Mouse (Mus musculus): ENCODE measurements at regions not wholly inside any gene's neighbourhood (a gene's known extent, or its start where the extent isn't known, plus 50 kb on each side); places are given as distances from the start of the nearest gene placed in this dataset.
A peak's percentile ranks its signal among the peaks of the same experiment; 100 is the strongest.

DNA sequence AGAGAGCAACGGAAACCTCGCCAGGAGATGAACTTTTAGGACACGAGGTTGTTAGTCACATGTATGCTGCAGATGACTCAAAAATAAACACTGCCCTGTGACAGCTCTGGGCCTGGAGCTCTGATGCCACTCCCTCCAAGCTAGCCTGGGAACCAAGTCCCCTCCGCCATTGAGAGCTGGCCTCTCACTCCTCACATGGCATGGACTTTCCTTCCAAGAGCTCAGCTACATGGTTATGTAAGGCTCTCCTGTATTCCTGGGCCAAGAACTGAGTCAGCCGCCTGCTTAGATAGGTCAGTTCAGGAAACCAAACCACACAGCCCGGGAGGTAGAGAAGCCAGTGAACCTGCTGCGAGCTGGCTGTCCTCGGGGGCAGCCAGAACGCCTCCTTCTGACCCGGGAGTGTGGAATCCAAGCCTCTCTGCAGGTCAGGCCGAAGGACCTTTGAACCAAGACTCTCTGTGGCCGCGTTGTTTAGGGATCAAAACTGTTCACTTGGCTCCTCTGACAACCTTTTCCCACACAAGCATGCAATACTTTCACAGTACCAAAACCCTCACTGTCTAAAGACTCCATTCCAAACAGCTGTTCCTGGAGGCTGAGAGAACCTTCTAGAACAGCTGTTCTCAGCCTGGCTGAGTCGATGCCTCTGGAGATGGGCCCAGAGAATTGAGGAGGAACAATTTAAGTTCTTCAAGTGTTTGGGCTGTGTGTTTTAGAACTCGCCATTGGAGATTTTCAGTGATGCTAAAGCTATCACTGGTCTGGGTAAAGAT, 422.8 kb upstream of the Jarid2 start:
- DNase-seq: no peak

DNA sequence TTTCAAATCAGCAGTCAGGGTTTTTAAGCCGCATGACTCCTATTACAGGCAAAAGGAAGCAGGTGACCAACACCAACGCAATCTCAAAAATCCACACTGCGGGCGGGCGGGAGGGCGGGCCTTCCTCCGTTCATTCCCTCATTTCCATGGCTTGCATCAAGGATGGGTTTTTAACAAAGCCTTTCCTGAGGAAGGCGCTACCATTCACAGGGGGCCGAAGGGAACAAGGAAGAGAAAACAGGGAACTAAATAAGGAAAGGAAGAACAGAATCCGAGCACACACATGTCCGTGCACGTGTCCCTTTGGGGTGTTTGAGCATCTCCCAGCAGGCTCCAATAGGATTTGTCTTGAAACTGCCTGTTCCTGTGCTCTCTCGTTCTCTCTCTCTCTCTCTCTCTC, 421.0 kb upstream of the Jarid2 start:
- no peak for DNase-seq

DNA sequence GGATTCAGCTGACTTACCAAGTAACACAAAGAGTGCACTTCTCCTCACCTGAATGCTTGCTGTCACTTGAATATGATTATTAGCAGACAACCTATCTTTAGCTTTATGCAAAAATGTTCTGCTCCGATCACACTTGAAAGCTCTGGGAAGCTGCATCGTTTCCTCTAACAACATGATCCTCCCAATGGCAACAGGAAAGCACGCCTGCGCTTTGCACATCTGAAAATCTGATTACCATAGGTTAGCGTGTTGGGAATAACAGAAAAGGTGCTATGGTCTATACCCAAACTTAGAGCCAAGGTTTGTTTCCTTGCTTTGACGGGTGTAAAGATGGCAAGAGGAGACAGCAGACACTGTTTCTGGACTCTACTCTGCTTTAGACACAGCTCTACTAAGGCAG, 417.0 kb upstream of the Jarid2 start:
- DNase-seq: no peak

DNA sequence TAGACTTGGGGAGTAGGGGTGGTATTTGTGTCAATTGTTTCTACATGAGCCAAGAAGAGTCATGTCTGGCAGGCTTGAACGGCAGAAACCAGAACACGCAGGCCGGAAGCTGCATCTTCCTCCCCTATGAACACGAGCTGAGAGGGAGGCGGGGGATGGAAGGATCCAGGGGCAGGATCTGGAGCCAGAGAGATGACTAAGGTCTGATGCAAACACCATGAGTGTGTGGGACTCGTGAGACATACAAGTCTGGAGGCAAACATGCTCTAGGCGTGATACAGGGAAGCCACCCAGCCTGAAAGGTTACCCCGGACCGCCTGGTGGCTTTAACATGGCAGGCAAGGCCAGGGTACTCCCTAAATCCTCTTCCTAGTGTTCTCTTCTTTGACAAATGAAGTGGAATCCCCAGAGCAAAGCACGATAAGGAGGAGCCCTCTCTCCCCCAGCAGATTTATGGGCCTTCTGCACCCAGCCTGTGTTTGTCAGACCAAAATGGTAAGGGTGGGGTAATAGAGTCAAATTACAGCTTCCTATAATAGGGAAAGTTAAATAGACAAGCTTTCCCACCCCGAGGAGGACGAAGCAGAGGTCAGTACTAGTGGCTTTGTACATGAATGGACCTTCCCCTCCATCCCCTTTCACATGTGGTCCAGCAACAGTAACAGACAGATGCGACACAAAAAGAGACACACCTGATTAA, 412.4 kb upstream of the Jarid2 start:
- no peak for DNase-seq

DNA sequence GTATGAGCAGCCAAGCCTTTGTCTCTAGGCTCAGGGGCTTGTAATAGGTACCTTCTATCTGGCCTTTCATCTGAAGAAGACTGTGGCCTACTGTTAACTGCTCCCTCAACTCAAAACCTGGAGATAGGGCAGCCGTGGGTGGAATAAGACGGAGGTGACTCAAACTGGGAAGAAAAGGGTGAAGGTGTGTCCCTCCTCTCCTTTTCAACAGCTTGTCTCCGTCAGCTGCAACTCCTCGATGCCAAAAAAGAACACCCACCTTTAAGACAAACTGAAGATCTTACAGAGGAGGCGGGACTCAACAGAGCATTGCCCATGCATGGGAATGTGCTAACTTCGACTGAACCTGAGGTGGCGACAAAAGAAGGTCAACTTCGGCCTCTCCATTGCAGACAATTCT, 411.7 kb upstream of the Jarid2 start:
- no peak for DNase-seq

DNA sequence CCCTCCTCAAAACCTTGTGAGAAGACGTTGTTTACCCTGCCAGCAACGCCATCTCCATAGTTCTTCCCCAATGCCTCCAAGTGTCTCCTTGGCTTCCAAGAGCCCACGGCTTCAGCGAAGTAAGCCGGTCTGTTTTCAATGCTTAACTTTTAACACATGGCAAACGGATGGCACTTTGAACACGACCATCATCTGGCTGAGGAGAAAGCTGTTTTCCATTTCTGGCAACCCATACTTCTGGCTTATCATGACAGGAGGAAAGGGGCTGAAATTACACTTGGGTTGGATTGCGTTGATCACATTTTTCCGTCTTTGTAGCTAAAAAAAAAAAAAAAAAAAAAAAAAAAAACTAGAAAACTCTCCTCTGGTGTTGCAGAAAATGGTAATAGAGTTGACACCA, 410.2 kb upstream of the Jarid2 start:
- DNase-seq: no peak

DNA sequence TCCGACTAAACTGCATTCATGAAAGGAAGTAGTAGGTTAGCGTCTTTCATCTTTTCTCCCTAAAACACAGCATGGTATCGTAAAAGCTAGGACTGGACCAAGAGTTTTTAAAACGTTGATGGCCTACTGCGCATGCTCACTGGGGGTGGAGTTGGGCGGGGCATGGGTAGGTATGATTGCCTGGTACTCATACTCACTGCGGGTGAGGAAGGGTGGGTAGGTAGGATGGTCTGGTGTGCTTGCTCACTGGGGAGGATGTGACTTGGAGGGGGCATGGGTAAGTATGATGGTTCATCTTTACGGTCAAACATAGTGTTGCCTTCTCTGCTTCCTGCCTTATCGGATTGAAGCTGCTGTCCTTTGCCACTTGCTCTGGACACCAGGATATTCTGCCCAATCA, 409.8 kb upstream of the Jarid2 start:
- no peak for DNase-seq

DNA sequence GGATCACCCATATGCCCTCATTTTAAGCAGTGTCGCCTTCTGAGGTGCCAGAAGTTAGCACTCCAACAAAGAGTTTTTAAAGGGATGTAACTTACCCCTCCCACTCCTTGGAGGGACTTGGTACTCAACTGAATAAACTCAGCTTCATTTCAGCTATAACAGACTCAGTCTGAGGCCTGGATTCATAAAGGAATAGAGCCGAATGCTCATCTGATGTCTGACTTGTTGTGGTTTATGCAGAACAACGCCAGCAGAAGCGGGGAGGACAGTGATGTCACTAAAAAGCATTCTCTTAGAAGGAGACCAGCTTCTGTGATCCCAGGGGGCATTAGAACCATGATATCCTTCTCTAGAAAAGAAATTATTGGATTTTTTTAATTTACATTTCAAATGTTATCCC, 409.0 kb upstream of the Jarid2 start:
- DNase-seq: no peak

DNA sequence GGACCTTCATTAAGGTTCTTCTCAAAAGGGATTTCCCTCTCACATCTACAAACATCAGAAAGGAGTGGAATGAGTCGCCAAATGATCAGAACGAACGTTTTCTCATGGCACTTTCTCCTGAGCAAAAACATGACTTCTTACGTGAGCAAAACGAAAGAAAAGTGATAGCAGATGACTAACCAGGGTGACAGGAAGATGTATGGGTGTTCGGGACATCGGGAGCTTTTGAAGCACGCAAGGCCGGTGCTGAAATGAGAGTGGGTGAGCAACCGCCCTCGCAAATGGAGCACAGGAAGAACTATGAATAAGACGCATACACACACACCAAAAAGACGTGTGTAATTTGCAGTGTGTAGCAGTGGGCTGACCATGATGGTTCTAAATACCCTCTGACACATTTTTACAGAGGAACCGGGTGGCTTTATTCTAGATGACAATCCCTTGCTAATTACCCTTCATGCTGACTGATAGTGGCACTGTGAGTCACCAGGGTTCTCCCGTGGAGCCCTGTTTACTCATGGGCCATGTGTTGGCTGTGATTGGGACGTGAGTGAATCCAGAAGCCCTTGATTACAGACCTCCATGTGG, 408.2 kb upstream of the Jarid2 start:
- no peak for DNase-seq

DNA sequence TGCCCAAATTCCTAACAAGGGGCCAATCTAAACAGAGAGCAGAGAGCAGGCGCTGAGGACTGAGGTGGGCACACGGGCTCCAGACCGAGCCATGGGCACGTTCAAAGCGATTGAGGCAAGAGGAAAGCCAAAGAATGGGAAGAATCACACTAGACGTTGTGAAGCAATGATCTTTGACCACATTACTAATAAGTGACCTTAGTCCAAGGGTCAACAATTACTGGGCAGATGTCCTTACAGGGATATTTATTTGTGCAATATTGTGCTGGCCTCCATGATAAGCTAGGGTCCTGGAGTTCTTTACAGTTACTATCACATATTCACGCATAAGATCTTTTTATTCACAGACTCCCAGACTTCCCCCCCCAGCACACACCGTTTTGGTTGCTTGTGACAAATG, 400.9 kb upstream of the Jarid2 start:
- DNase-seq: no peak

DNA sequence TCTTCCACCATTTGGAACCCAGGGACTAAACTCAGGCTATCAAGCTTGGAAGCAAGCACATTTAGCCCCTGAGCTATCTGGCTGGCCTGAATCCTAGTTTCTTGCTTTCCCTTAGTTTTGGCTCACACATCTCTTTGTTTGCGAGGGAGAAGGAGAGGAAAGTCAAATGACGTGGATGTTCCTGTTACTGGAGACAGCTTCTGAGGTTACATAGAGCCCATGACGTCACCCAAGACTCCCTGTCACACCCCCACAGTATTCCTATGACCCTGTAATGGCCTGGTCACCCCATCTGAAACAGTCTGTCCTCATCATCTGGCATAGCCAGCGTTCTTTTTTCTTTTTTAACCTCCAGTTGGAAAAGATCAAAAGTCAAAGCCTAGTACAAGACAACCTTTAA, 400.1 kb upstream of the Jarid2 start:
- DNase-seq: no peak

DNA sequence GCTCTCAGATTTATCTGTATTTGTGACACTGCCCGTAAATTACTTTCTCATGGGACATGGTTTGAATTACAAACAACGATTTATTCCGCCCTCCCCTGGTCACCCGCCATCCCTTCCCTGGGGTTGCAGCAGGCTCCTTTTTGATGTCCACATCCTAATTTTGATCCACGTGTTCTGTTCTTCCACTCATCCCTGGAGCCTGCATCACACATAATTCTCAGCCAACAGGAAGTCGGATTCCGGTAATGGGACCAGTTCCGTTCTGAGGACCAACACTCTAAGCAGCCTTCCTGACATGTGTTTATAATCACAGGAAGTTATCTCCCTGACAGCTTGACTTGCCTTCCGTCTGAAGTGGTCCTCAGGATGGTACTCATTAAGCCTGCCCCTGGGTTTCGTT, 399.6 kb upstream of the Jarid2 start:
- no peak for DNase-seq

DNA sequence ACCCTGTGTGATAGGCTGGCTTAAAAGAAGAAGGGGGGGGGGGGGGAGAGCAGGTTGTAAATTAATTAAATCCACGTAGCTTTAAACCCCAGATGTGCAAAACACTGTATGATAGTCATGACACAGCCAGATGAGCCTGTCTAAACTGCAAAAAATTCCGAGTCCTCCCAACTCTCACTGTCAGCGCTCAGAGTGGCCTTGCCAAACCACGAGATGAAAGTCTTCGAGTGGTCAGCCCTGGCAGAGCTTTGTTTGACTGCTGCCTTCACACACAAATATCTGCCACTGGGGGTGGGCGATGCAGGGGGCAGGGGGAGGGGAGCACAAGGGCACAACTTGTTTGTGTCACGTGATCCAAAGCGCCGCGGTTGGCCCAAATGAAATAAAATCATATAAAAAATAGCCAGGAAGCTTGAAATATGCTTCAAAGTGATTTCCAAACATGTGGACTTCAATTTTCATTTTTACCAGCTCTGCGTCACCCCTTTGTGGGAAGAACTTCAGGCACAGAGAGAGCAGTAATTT, 396.5 kb upstream of the Jarid2 start:
- no peak for DNase-seq

DNA sequence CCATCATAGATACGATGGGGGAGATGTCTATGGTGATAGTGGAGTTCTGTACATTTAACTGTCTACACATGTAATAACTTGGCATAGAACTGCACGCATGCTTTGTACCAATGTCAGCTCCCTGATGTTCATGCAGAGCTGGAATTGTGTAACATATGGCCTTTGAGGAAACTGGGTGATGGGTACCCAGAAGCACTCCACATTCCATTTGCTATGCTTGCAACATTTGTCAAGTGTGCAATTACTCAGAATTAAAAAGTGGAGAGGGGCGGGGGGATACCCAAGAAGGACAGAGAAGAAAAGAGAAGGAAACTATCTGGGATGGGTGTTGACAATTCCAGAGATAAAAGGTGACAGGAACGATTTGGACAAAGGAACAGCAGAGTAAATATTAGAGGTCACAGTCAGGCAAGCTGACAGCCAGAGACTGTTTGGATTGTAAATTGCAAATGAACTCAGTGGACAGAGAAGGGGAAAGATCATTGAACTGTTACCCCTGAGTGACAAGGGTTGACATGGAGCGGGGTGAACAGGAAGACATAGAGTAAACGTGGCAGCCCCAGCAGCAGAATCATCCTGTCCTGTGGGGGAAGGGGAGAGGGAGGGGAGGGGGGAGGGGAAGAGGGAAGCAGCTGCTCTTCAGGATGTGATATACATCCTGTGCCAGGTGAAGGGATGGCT, 390.1 kb upstream of the Jarid2 start:
- peak; percentile 45 for DNase-seq

DNA sequence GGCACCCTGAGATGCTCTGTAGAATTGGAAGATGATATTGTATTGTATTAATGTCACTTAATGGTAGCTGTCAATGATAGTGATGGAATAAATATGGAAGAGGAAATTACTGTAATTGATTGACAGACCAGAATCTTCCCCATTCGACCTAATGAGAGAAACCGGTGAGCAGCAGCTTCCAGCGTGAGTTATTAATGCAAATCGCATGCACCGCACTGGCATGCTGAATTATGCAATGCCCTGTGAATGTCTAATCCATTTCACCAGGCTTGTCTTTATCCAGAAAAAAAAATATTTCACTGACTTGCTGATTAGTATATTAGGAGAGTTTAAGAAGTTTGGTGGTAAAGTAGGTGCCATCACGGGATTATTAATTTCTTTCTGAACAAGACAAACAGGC, 384.2 kb upstream of the Jarid2 start:
- DNase-seq: no peak

DNA sequence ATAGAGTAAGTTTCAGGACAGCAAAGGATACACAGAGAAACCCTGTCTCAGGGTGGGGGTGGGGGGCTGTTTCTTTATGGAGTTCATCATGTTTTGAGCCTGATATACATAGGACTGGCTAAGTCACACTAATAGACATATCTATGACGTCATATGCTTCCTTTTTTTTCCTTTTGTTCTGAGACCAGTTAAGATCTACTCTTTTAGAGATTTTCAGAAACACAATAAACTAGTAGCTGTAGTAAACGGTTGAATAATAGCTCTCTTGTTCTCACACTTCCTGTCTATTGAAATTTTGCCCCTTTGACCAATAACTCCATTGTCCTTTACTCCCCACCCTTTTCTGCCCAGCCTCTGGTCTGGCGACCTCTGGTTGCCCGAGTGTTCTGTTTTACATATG, 382.6 kb upstream of the Jarid2 start:
- no peak for DNase-seq

DNA sequence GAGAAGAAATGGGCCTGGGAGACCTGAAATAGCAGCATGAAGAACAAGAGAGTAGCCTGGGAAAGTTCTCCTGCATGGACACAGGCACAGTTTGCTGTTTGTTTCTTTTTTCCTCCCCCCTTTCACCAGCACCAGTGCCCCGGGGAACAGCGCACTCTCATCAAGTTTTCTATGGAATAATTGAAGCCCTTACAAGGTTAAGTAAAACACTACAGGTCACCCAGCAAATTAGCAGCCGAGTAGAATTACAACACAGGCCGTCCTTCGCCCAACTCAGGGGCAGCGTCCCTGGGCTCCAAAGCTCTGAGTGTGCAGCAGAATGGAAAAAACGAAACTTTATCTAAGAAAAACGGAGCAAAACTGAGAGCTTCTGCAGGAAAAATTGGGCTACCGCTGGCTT, 381.6 kb upstream of the Jarid2 start:
- no peak for DNase-seq

DNA sequence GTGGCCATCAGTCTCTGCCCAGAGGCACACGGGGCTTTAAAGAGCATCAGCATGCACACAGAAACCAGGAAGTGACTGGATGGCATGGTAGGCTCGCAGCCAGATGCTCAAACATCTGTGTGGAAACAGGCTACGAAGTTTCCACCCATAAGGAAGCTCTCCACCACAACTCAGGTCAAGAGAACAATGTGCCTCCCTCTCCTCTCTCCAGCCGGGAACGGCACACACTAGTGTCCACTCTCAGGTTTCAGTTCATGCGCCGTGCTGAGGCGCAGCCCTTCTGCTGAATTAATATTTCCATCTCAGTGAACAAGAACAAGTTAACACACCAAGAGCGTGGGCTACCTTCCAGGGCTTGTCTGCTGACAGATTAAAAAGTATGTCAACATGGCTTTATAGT, 375.4 kb upstream of the Jarid2 start:
- DNase-seq: no peak

DNA sequence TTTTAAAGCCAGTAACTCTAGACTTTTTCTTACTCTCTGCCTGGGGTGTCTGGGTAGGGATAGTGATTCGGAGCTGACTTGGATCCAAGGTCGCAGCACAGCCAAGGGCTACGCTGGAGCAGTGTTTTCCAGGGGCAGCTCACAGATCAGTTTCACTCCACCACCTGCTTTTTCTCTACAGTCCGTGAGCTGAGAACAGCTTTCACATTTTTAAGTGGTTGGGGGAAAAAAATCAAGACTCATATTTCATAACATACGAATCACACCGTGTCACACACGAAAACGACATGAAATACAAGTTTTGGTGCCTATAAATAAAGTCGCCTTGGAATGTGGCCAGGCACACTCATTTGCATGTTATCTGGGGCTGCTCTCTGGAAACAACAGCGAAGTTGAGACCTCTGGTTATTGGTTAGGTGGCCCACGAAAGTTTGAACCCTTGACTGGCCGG, 373.5 kb upstream of the Jarid2 start:
- no peak for DNase-seq

DNA sequence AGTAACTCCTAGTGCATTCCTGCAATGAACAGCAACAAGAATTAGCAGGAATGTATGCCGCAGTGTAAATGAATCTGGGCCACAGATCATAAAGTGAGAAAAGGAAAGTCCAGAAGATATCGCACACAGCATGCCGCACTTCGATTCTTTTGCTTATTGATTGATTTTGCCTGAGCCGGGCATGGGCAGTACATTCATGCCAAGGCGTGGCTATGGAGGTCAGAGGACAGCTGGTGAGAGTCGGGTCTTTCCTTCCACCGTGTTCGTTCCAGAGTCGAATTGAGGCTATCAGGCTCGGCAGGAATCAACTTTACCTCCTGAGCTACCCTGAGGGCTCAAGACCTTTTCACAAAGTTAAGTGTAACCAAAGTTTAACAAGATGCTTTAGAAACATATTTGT, 372.3 kb upstream of the Jarid2 start:
- DNase-seq: no peak

DNA sequence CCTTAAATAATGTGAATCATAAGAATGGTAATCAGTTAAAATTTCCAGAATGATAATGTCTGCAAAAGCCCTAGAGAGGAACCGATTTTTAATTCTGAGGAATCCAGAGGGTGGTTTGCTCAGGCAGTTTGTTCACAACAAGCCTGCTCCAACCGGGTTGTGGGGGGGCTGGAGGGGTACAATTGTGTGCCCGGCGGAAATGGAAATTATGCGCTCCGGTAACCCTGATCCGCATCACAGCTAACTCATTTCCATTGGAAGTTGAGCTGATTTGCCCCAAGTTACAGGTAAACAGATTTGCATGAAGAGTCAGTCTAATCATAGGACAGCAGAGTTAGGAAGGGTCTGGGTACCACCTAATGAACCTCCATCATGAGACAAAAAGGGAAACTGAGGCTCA, 369.9 kb upstream of the Jarid2 start:
- no peak for DNase-seq

DNA sequence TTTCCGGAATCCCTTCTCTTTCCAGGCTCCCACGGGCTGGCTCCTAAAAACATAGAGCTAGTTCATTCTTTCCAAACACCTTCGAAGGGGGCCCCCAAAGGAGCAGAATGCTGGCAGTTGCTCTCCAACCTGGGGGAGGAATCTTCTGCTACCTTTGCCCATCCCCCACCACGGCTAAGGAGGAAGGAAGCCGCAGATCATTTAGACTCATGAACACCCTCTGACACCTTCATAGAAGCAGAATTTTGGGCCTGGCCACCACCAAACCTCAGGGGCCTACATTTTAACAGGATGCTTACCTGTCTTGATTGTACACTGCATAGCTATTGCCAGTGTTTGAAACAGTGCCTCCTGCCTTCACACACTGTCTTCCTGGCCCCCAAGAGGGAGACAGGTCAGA, 369.3 kb upstream of the Jarid2 start:
- peak; percentile 40 for DNase-seq

DNA sequence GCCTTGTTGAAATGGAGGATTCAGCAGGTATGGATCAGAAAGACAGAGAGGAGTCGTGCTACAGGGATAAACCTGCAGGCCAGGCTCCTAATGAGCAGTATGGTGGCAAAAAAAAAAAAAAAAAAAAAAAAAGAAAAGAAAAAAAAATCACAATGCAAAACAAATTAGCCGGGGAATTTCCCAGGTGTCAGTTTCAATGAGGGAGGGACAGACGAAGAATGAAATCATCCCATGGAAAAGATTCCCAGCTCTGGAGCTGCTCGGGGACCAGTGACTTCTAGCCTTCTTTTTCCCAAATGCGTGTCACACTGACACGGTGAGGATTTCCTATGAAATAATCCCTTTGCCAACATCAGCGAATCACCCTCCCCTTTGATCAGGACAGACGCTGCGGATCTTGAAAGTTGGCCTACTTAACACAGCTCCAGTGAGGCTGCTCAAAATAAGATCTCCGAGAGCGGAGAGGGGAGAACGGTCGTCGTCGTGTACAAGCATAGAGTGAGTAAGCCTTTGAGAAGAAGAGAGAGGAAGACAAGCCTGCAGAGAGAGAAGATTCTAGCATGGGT, 368.5 kb upstream of the Jarid2 start:
- DNase-seq: no peak
